Mouse (Mus musculus) myocyte (in vitro differentiated cells): Measurements from ENCODE around the gene Il1rapl2.

Experiments
- POLR2A ChIP-seq: IDR thresholded peaks from one replicate; pipeline ENCODE4 v1.6.1; 2011; ENCODE audit warnings: low read depth, mild to moderate bottlenecking, control low read depth, moderate library complexity; ENCODE audit not compliant: insufficient read length
- POLR2AphosphoS2 ChIP-seq: IDR thresholded peaks from one replicate; pipeline ENCODE4 v1.6.1; 2011; ENCODE audit warnings: low read depth, control low read depth; ENCODE audit not compliant: insufficient read length

DNA sequence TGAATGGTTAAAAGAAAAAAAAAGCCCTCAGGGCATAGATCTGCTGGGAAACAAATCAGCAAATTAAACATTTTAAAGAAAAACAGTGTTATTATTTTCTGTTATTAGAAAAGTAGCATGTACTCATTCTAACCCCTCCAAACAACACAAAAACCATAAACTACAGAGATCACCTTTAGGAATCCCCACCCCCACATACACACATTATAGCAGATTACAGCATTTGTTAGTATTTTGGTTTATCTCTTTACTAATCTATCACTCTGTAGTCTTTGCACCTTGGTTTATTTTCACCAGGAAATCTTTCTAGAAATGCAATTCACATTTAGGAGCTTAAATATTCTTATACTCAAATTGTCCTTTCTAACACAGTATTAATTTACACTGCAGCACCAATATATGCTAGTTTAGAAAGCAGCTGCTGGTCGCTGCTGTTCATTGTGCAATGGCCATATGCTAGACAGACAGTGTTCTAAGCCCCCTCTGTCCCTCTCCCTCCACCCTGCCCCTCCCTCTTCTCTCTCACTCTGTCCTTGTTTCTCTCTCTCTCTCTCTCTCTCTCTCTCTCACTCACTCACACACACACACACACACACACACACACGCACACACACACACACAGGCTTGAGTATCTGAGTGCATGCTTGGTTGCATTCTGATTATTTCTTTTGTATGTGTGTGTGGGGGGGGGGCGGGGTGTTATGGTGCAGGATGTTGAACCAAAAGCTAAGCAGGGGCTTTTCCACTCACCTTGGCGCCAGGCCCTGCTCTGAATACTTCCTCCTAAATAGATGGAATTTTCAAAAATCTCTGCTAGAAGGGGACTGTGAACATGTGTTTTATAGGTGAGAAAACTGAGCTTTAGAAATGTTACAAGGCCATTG is 236.1 kb downstream of the Il1rapl2 start:
- no peak for TF ChIP-seq POLR2A
- no peak for TF ChIP-seq POLR2AphosphoS2
